Mouse (Mus musculus) limb, embryonic 15.5 days (tissue): ENCODE results near the gene Vmn2r82. TPM values are rescaled to one million over a fixed set of nuclear protein-coding genes. Genes with fewer than 3 reads are reported as not detected.
"Not testable (repeated sequence)": the region's sequence is repeated elsewhere in the genome, so short reads cannot be mapped to it uniquely, and the experiment has no call there.

ENCODE experiments used
- ATAC-seq: fragments of 200-750 bp; cut with Nextera tagmentation; 2 replicates; pipeline ENCODE4 v1.8.0; 2017; ENCODE audit warnings: low read depth, moderate TSS enrichment; ENCODE audit not compliant: insufficient number of reproducible peaks, low FRiP score, low TSS enrichment
- H3K27ac ChIP-seq: fragments of 300-500 bp; sonication (generic); 2 replicates; pipeline ENCODE4 v1.5.1; 2015; ENCODE audit warnings: moderate library complexity, mild to moderate bottlenecking, inconsistent platforms
- H3K27me3 ChIP-seq: fragments of 300-500 bp; sonication (generic); 2 replicates; pipeline ENCODE4 v1.6.1; 2015; ENCODE audit warnings: inconsistent platforms
- H3K36me3 ChIP-seq: fragments of 300-500 bp; sonication (generic); 2 replicates; pipeline ENCODE4 v1.6.1; 2015; ENCODE audit warnings: inconsistent platforms
- H3K4me1 ChIP-seq: fragments of 300-500 bp; sonication (generic); 2 replicates; pipeline ENCODE4 v1.6.1; 2015; ENCODE audit warnings: inconsistent platforms
- H3K4me2 ChIP-seq: fragments of 300-500 bp; sonication (generic); 2 replicates; pipeline ENCODE4 v1.6.1; 2015; ENCODE audit warnings: mild to moderate bottlenecking, inconsistent platforms
- H3K4me3 ChIP-seq: fragments of 300-500 bp; sonication (generic); 2 replicates; pipeline ENCODE4 v1.5.1; 2015; ENCODE audit warnings: mild to moderate bottlenecking, inconsistent platforms
- H3K9ac ChIP-seq: fragments of 300-500 bp; sonication (generic); 2 replicates; pipeline ENCODE4 v1.6.1; 2015; ENCODE audit warnings: inconsistent platforms
- H3K9me3 ChIP-seq: fragments of 300-500 bp; sonication (generic); 2 replicates; pipeline ENCODE4 v1.6.1; 2016; ENCODE audit warnings: inconsistent platforms
- WGBS: fragments of 180-500 bp; shearing (Covaris S2); methylation state at CpG from one replicate; pipeline ENCODE4 v1.1.7; 2015; 5-methylcytosine and 5-hydroxymethylcytosine counted together
- polyA plus RNA-seq: library from polyadenylated mRNA; unstranded; fragments of >200 nt; fragmentation: Nextera tagmentation; extraction: Ambion mirVana; gene quantifications from 2 replicates; pipeline ENCODE4 v1.2.1, GENCODE M21; 2015

Gene Vmn2r82
- not detected in 2 replicates for polyA plus RNA-seq

DNA sequence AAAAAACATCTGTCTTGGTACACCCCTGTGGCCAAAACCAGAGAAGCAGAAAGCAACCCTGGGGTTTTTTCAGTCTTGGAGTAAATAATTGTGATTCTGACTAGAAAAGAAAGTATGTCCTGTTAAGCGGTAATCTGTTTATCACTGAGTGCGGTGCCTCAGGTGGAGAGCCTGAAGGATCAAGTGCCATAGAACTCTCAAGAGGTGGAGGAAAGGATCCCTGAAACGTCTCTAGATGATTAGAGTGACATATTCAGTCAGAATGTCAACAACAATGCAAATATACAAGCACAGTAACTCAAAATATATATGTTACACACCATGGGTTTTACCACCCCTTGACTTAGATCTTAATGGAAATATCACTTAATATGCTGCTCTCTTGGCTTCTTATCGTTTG, at the start of gene Vmn2r82:
Gene Vmn2r82, plus strand, starts transcription at position 301 of the 400 bp plus-strand sequence.
- not testable (repeated sequence) for H3K27me3 ChIP-seq, H3K4me1 ChIP-seq, H3K4me2 ChIP-seq, H3K9me3 ChIP-seq, H3K36me3 ChIP-seq, H3K27ac ChIP-seq, ATAC-seq, H3K9ac ChIP-seq, H3K4me3 ChIP-seq
- WGBS, result 79% methylated on average over 4 of the region's 4 CpGs

- ATAC-seq, H3K4me1 ChIP-seq, H3K36me3 ChIP-seq, H3K9me3 ChIP-seq, H3K27me3 ChIP-seq, H3K27ac ChIP-seq, H3K9ac ChIP-seq: not testable (repeated sequence)
- peak overlapping the region; percentile 34 for H3K4me2 ChIP-seq
- WGBS, result 4% methylated on average over 16 of the region's 16 CpGs
- H3K4me3 ChIP-seq, result peak overlapping the region; percentile 34
These were observed 34.1 kb upstream of the Vmn2r82 start for GRCm38 (mm10) chr10:79322033-79322736.

DNA sequence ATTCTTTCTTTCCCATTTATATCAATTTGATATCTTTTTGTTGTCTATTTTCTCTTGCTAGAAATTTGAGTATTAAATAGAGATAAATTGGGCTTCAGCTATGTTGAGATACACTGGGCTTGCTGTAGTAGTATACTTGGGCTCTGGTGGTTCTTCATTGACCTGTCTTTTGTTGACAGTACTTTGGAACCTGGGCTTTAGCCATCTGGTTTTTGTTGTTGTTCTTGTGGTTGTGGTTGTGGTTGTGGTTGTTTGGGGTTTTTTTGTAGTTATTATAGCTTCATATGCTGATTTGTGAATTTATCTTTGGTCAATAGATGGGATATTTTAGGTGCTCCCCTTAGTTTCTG, 33.6 kb upstream of the Vmn2r82 start:
- no peak overlapping the region for H3K4me2 ChIP-seq
- no peak for ATAC-seq
- H3K4me3 ChIP-seq, result no peak overlapping the region
- H3K9me3 ChIP-seq, result no peaks in the 10 kb centered on the region
- H3K9ac ChIP-seq, result no peak overlapping the region
- no peak overlapping the region for H3K27ac ChIP-seq
- no peaks in the 10 kb centered on the region for H3K4me1 ChIP-seq
- no peaks in the 10 kb centered on the region for H3K27me3 ChIP-seq
- H3K36me3 ChIP-seq, result no peaks in the 10 kb centered on the region

- H3K4me1 ChIP-seq, H3K36me3 ChIP-seq, H3K27ac ChIP-seq, ATAC-seq, H3K9ac ChIP-seq, H3K4me2 ChIP-seq, H3K4me3 ChIP-seq, H3K9me3 ChIP-seq, H3K27me3 ChIP-seq: not testable (repeated sequence)
- WGBS, result 87% methylated on average over 8 of the region's 8 CpGs
These were observed 43.8 kb downstream of the Vmn2r82 start for GRCm38 (mm10) chr10:79399946-79400700.

GRCm38 (mm10) chr10:79417142-79417771, 60.9 kb downstream of the Vmn2r82 start:
- no peak overlapping the region for H3K4me2 ChIP-seq
- no peak for ATAC-seq
- no peaks in the 10 kb centered on the region for H3K9me3 ChIP-seq
- H3K27me3 ChIP-seq, result no peaks in the 10 kb centered on the region
- H3K4me1 ChIP-seq, result no peaks in the 10 kb centered on the region
- H3K4me3 ChIP-seq, result no peak overlapping the region
- no peak overlapping the region for H3K27ac ChIP-seq
- H3K36me3 ChIP-seq, result no peaks in the 10 kb centered on the region
- 92% methylated on average over 24 of the region's 24 CpGs for WGBS
- H3K9ac ChIP-seq, result no peak overlapping the region

GRCm38 (mm10) chr10:79417772-79418170, 61.5 kb downstream of the Vmn2r82 start:
- not testable (repeated sequence) for H3K4me2 ChIP-seq, H3K9ac ChIP-seq, ATAC-seq, H3K36me3 ChIP-seq, H3K9me3 ChIP-seq, H3K4me3 ChIP-seq, H3K4me1 ChIP-seq, H3K27ac ChIP-seq, H3K27me3 ChIP-seq
- WGBS, result 84% methylated on average over 6 of the region's 6 CpGs

DNA sequence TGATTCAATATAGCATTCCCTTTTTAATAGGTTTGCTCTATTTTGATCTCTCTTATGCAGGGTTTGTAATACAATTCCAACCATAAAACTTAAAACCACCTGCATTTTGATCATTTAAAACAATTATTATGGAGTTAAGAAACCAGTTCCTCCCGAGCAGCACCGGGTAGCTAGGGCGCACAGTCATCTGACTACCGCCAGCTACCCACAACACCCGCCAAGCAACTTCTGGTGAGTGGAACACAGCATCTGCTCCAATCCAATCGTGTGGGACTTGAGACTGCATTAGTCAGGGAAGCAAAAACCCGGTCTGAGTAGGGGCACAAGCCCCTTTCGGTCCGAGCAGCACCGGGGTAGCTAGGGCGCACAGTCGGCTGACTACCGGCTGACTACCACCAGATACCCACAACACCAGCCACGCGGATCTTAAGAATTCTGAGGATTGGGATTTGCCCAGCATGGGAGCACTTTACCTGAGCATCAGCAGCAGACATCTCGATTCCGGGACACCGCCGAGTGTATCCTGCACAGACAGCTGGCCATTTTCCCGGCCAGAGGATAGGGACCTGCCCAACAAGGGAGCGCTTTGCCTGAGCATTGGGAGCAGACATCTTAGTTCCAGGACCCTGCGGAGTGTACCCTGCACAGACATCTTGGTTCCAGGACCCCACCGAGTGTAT, 79.0 kb downstream of the Vmn2r82 start:
- not testable (repeated sequence) for ATAC-seq, H3K9ac ChIP-seq, H3K36me3 ChIP-seq, H3K4me2 ChIP-seq, H3K4me3 ChIP-seq, H3K27ac ChIP-seq, H3K27me3 ChIP-seq, H3K4me1 ChIP-seq, H3K9me3 ChIP-seq
- WGBS, result 85% methylated on average over 23 of the region's 23 CpGs

Other genes with a start within 250 kb of the Vmn2r82 start
- not detected in 2 replicates for gene Vmn2r80, start 207.8 kb upstream of the Vmn2r82 start, polyA plus RNA-seq
- gene Vmn2r81, start 108.8 kb upstream of the Vmn2r82 start, polyA plus RNA-seq, result not detected in 2 replicates
- gene Vmn2r83, start 112.2 kb downstream of the Vmn2r82 start, polyA plus RNA-seq, result not detected in 2 replicates
- gene Plpp2, start 177.3 kb downstream of the Vmn2r82 start, polyA plus RNA-seq, result 25.5 and 28.3 TPM in 2 replicates
- gene Mier2, start 198.7 kb downstream of the Vmn2r82 start, polyA plus RNA-seq, result 65.5 and 66.4 TPM in 2 replicates
- not detected in 2 replicates for gene Theg, start 230.8 kb downstream of the Vmn2r82 start, polyA plus RNA-seq